Mouse (Mus musculus) hindbrain, embryonic 12.5 days (tissue): ENCODE measurements around the gene 3110040N11Rik. TPM values are rescaled to one million over a fixed set of nuclear protein-coding genes. Genes with fewer than 3 reads are reported as not detected.

Experiments used
- ATAC-seq: fragments of 200-750 bp; cut with Nextera tagmentation; 2 replicates; pipeline ENCODE4 v1.8.0; 2017; ENCODE audit warnings: moderate TSS enrichment; ENCODE audit not compliant: low FRiP score
- H3K27ac ChIP-seq: fragments of 300-500 bp; sonication (generic); 2 replicates; pipeline ENCODE4 v1.5.1; 2016; ENCODE audit warnings: mild to moderate bottlenecking
- H3K27me3 ChIP-seq: fragments of 300-500 bp; sonication (generic); 2 replicates; pipeline ENCODE4 v1.6.1; 2016; ENCODE audit warnings: mild to moderate bottlenecking
- H3K36me3 ChIP-seq: fragments of 300-500 bp; sonication (generic); 2 replicates; pipeline ENCODE4 v1.6.1; 2016; ENCODE audit warnings: mild to moderate bottlenecking
- H3K4me1 ChIP-seq: fragments of 300-500 bp; sonication (generic); 2 replicates; pipeline ENCODE4 v1.6.1; 2016
- H3K4me2 ChIP-seq: fragments of 300-500 bp; sonication (generic); replicated peaks from 2 replicates; pipeline ENCODE4 v1.6.1; 2016; ENCODE audit warnings: mild to moderate bottlenecking
- H3K4me3 ChIP-seq: fragments of 300-500 bp; sonication (generic); 2 replicates; pipeline ENCODE4 v1.5.1; 2016; ENCODE audit warnings: mild to moderate bottlenecking
- H3K9ac ChIP-seq: fragments of 300-500 bp; sonication (generic); 2 replicates; pipeline ENCODE4 v1.6.1; 2016; ENCODE audit warnings: mild to moderate bottlenecking, moderate library complexity
- H3K9me3 ChIP-seq: fragments of 300-500 bp; sonication (generic); replicated peaks from 2 replicates; pipeline ENCODE4 v1.6.1; 2016; ENCODE audit warnings: mild to moderate bottlenecking
- WGBS: fragments of 180-500 bp; shearing (Covaris S2); methylation state at CpG from one replicate; pipeline ENCODE4 v1.1.7; 2016; 5-methylcytosine and 5-hydroxymethylcytosine counted together
- polyA plus RNA-seq: library from polyadenylated mRNA; unstranded; fragments of >200 nt; fragmentation: Nextera tagmentation; extraction: Ambion mirVana; gene quantifications from 2 replicates; pipeline ENCODE4 v1.2.1, GENCODE M21; 2016

Gene 3110040N11Rik
- polyA plus RNA-seq, 1 experiment from 2014 or later, result 44.6 TPM

GRCm38 (mm10) chr7:81732183-81733089, 56.8 kb downstream of the 3110040N11Rik start:
- ATAC-seq, result no peak
- Histone ChIP-seq H3K4me2 (no peak overlapping the region), H3K9me3 (no peaks in the 10 kb centered on the region), H3K4me3 (no peak overlapping the region), H3K27me3 (no peaks in the 10 kb centered on the region), H3K27ac (no peak overlapping the region), H3K36me3 (no peaks in the 10 kb centered on the region), H3K4me1 (no peaks in the 10 kb centered on the region), H3K9ac (no peak overlapping the region)
- 83% methylated on average over 12 of the region's 12 CpGs for WGBS

Other genes starting within 250 kb of the 3110040N11Rik start
- 0.46 and 0.53 TPM in 2 replicates for gene Fsd2, start 222.5 kb downstream of the 3110040N11Rik start, polyA plus RNA-seq
- gene Whamm, start 218.2 kb downstream of the 3110040N11Rik start, polyA plus RNA-seq, result 7.8 and 7.9 TPM in 2 replicates
- 29.3 and 34.8 TPM in 2 replicates for gene Homer2, start 82.0 kb downstream of the 3110040N11Rik start, polyA plus RNA-seq
- 117 and 125 TPM in 2 replicates for gene Ramac, start 26.6 kb downstream of the 3110040N11Rik start, polyA plus RNA-seq
- gene Btbd1, start 40.0 kb upstream of the 3110040N11Rik start, polyA plus RNA-seq, result 110 and 111 TPM in 2 replicates
- not detected in 2 replicates for gene Gm10160, start 66.3 kb upstream of the 3110040N11Rik start, polyA plus RNA-seq
- gene Tm6sf1, start 69.5 kb upstream of the 3110040N11Rik start, polyA plus RNA-seq, result 13.0 and 13.5 TPM in 2 replicates
- gene Hdgfl3, start 145.0 kb upstream of the 3110040N11Rik start, polyA plus RNA-seq, result 57.5 and 61.0 TPM in 2 replicates
- 1.1 and 1.9 TPM in 2 replicates for gene Bnc1, start 202.8 kb upstream of the 3110040N11Rik start, polyA plus RNA-seq